Mouse (Mus musculus): Measurements from ENCODE around the gene Rars.

The Rars gene

DNA sequence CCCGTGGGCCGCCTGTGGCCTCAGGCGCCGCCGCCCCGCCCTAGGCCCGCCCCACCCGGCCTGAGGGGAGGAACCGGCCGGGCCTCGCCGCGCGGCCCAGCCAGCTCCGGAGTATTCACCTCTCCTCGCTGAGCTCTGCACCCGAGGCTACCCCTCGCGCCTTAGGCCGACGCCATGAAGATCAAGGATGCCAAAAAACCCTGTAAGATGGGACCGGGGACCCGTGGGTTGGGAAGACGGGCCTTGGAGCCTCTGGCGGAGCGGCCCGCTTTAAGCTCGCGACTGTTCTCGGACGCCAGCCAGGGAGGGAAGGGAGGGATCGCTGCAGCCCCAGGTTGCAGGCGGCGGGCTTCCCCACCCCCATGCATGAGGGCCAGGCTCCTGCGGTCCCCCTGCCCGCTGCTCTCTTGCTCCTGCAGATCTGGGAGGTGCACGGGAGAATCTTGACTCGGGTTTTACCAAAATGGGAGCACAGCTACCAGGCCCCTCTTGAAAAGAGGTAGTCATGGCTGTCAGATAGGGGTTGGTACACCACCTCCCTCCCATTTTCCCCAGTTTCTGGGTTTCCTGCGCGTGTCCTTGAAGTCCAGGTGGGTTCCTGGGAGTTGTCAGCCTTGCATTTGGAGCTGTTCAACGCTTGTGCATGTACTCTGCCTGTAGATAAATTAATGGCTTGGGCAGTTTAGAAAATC, 64.4 kb downstream of the Rars start:
- in situ Hi-C loops (cut with MboI) = loop anchor here (5.0 to 25.0 kb wide), 2 partner anchors 62 to 933 kb away; partner anchors contain the start of genes Rars and Spdl1

DNA sequence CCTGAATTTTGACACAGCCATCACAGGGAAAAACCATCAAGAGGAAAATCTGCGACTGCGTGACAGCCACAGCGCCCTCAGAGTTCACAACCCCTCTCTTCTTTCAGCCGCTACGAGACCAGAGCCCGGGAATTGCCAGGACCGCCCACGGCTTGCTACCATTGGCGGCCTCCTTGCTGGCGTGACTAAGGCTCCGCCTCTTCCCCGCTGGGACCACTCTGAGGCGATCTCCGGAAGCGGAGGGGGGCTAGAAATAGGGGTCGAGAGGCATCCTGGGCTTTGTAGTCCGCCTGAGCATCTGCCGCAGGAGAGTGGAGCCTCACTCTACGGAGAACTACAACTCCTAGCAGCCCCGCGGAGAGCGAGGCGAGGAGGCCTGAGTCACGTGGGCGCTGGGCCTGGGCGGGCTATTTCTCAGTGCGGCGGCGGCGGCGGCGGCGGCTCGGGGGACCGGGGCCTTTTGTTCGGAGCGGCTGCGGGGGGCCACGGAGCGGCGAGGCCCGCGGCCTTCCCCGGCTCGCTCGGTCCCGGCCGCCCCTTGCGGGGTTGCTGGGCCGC, 65.0 kb downstream of the Rars start, which contains the start of gene Pank3:
Pank3 (plus strand) TSS at position 297 of the 558 bp plus-strand sequence.
- in situ Hi-C loops (cut with MboI) = loop anchor here (25.0 kb wide), 1 partner anchor 932 kb away; the partner anchor contains the start of gene Spdl1

DNA sequence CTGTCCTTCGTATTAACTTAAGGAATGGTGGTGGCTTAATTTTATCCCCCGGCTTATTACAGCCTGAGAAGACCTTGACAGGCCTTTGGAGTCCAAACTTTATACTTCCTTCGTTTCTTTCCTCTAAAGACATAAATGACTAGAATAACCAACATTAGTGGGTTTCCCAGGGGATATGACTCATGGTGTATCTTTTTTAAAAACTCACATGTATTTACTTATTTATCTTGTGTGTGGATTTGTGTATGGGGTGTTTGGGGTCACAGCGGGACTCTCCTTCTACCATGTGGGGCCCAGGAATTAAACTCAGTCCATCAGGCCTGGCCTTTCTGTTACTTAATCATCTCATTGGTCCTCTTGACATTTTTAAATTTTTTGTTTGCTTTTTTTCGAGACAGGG, 67.5 kb downstream of the Rars start:
- in situ Hi-C loops (cut with MboI) = loop anchor here (25.0 kb wide), 1 partner anchor 930 kb away; the partner anchor contains the start of gene Spdl1

DNA sequence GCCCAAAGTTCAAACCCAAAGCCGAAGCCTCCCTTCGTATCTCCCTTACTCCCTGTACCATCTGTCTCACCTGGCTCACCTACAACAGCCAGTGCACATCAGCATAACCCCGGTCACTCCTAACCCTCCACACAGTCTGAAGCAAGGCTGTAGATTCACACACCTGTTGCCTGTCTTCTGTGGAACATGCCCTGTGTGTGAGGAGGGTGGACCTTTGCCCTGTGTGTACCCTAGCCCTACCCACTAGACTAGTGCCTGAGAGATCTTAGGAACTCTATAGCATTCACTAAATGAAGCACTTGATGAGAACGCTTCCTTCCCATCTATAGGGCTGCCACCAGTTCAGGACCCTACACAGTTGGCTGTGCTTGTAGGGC, 73.7 kb downstream of the Rars start:
- in situ Hi-C loops (cut with MboI) = loop anchor here (25.0 kb wide), 1 partner anchor 923 kb away; the partner anchor contains the start of gene Spdl1

DNA sequence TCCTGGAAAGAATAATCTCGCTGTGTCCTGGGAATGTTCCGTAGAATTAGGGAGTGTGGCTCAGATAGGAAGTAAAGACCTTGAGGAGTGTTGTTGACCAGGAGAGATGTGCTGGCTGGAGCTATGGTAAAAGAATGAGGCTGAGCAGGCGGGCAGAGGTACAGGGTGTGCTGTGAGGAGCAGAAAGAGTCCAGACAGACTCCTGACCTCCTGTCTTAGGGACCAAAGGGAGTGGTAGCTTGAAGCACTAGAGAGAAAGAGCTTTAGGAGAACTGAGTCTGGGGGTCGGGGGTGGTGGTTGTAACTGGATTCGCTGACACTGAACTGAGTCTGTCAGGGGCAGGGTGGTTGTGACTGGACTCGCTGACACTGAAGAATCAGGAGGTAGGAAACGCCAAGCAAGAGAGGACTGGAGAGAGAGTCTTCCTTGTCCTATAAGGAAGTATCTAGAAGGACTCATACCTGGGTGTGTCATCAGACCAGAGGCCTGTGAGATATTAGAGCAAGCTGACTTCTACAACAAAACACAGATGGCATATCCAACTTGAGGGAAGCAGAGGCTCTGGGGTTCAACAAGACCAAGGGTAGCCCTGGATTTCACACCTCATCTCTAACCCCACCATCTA, 74.2 kb downstream of the Rars start:
- in situ Hi-C loops (cut with MboI) = loop anchor here (25.0 kb wide), 1 partner anchor 923 kb away; the partner anchor contains the start of gene Spdl1

Data from mature B cell (primary cell).